Mouse (Mus musculus): ENCODE results near the gene Fam19a1. TPM values are rescaled to one million over a fixed set of nuclear protein-coding genes. Genes with fewer than 3 reads are reported as not detected.

Gene Fam19a1
- 0.32 and 1.1 TPM in 2 replicates for polyA plus RNA-seq (2011; ENCODE audit: insufficient read length, low read depth, missing spikeins)

- H3K27ac ChIP-seq (ENCODE audit: insufficient read depth, low read length): no peak within 1 kb of the TSS
- no peak for TF ChIP-seq POLR2A (IDR thresholded peaks at IDR 0.05; ENCODE audit: low read depth, low read length)
- no peak for TF ChIP-seq CTCF (IDR thresholded peaks at IDR 0.05; ENCODE audit: borderline replicate concordance, insufficient read depth, low read length)
- H3K4me1 ChIP-seq (ENCODE audit: control insufficient read depth, insufficient read depth, low read length): peaks cover 3% of the 10 kb centered on the region; the same call in 1 of the 2 replicates
- peak within 1 kb of the TSS; percentile 39 for H3K4me3 ChIP-seq (ENCODE audit: insufficient read depth, low read length)
Observed at GRCm38 (mm10) chr6:96112854-96113253, at the start of gene Fam19a1. Gene Fam19a1, plus strand, starts transcription at chr6:96113154.

GRCm38 (mm10) chr6:96071080-96071479, 41.9 kb upstream of the Fam19a1 start:
- Histone ChIP-seq H3K4me3 (ENCODE audit: insufficient read depth, low read length) (no peak overlapping the region), H3K27ac (ENCODE audit: insufficient read depth, low read length) (peak overlapping the region; percentile 100), H3K4me1 (ENCODE audit: control insufficient read depth, insufficient read depth, low read length) (peaks cover 4% of the 10 kb centered on the region)
- TF ChIP-seq CTCF (IDR thresholded peaks at IDR 0.05; ENCODE audit: borderline replicate concordance, insufficient read depth, low read length): no peak
- TF ChIP-seq POLR2A (IDR thresholded peaks at IDR 0.05; ENCODE audit: low read depth, low read length): no peak

GRCm38 (mm10) chr6:96071567-96071966, 41.4 kb upstream of the Fam19a1 start:
- Histone ChIP-seq H3K4me3 (ENCODE audit: insufficient read depth, low read length) (no peak overlapping the region), H3K4me1 (ENCODE audit: control insufficient read depth, insufficient read depth, low read length) (peaks cover 4% of the 10 kb centered on the region), H3K27ac (ENCODE audit: insufficient read depth, low read length) (peak overlapping the region; percentile 100)
- TF ChIP-seq CTCF (IDR thresholded peaks at IDR 0.05; ENCODE audit: borderline replicate concordance, insufficient read depth, low read length) (no peak), POLR2A (IDR thresholded peaks at IDR 0.05; ENCODE audit: low read depth, low read length) (no peak)

DNA sequence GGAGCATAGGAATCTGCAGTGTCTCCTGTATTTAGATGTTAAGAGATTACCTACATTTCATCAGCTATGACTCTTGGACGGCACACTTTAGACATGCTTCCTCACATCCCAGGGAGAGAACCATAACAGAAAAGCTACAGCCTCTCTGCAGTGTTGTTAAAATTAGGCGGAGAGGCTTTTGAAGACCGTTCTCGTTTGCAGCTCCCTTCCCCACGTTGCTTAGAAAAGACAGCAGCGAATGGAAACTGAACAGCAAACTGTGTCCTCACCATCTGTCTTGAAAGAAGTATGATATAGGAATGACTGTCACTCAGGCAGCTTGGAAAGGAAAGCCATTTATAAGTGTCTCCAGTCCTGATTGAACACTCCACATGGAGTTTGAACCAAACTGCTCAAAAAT, 23.0 kb upstream of the Fam19a1 start:
- TF ChIP-seq POLR2A (IDR thresholded peaks at IDR 0.05; ENCODE audit: low read depth, low read length): no peak
- TF ChIP-seq CTCF (IDR thresholded peaks at IDR 0.05; ENCODE audit: borderline replicate concordance, insufficient read depth, low read length): no peak
- Histone ChIP-seq H3K27ac (ENCODE audit: insufficient read depth, low read length) (no peak overlapping the region), H3K4me3 (ENCODE audit: insufficient read depth, low read length) (no peak overlapping the region), H3K4me1 (ENCODE audit: control insufficient read depth, insufficient read depth, low read length) (no peaks in the 10 kb centered on the region)

- H3K4me3 ChIP-seq (ENCODE audit: insufficient read depth, low read length): no peak overlapping the region
- H3K4me1 ChIP-seq (ENCODE audit: control insufficient read depth, insufficient read depth, low read length): no peaks in the 10 kb centered on the region
- TF ChIP-seq POLR2A (IDR thresholded peaks at IDR 0.05; ENCODE audit: low read depth, low read length) (no peak), CTCF (IDR thresholded peaks at IDR 0.05; ENCODE audit: borderline replicate concordance, insufficient read depth, low read length) (no peak)
- H3K27ac ChIP-seq (ENCODE audit: insufficient read depth, low read length): no peak overlapping the region
Observed at GRCm38 (mm10) chr6:96093716-96094115, 19.2 kb upstream of the Fam19a1 start.

GRCm38 (mm10) chr6:96098225-96098624, 14.7 kb upstream of the Fam19a1 start:
- TF ChIP-seq CTCF (IDR thresholded peaks at IDR 0.05; ENCODE audit: borderline replicate concordance, insufficient read depth, low read length): no peak
- TF ChIP-seq POLR2A (IDR thresholded peaks at IDR 0.05; ENCODE audit: low read depth, low read length): no peak
- Histone ChIP-seq H3K4me1 (ENCODE audit: control insufficient read depth, insufficient read depth, low read length) (no peaks in the 10 kb centered on the region), H3K27ac (ENCODE audit: insufficient read depth, low read length) (no peak overlapping the region), H3K4me3 (ENCODE audit: insufficient read depth, low read length) (no peak overlapping the region)

DNA sequence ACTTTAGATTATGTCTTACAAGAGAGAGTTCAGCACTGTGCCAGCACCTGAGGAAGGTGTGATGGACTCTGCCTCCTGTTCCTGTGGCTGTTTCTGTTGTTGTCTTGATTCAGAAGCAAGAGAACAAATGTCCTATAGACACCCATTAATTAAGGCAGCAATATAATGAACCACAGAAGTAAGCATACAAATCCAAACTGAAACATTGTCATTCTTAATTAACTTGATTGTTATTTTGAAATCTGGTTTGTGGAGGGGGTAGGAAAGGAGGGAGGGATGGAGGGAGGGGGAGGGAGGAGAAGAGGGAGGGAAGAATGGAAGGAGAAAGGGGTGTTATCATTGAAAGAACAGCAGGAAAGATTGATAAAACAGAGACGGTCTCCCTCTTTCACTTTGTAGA, 1.3 kb upstream of the Fam19a1 start:
- no peak overlapping the region for H3K27ac ChIP-seq (ENCODE audit: insufficient read depth, low read length)
- TF ChIP-seq CTCF (IDR thresholded peaks at IDR 0.05; ENCODE audit: borderline replicate concordance, insufficient read depth, low read length) (no peak), POLR2A (IDR thresholded peaks at IDR 0.05; ENCODE audit: low read depth, low read length) (no peak)
- no peak overlapping the region for H3K4me3 ChIP-seq (ENCODE audit: insufficient read depth, low read length)
- peaks cover 3% of the 10 kb centered on the region; the same call in 1 of the 2 replicates for H3K4me1 ChIP-seq (ENCODE audit: control insufficient read depth, insufficient read depth, low read length)

- Histone ChIP-seq H3K27ac (ENCODE audit: insufficient read depth, low read length) (no peak overlapping the region), H3K4me1 (ENCODE audit: control insufficient read depth, insufficient read depth, low read length) (peaks cover 3% of the 10 kb centered on the region; the same call in 1 of the 2 replicates), H3K4me3 (ENCODE audit: insufficient read depth, low read length) (peak overlapping the region; percentile 2; the same call in 1 of the 2 replicates)
- no peak for TF ChIP-seq CTCF (IDR thresholded peaks at IDR 0.05; ENCODE audit: borderline replicate concordance, insufficient read depth, low read length)
- TF ChIP-seq POLR2A (IDR thresholded peaks at IDR 0.05; ENCODE audit: low read depth, low read length): no peak
Observed at GRCm38 (mm10) chr6:96114151-96114550, 1.2 kb downstream of the Fam19a1 start.

- Histone ChIP-seq H3K4me1 (ENCODE audit: control insufficient read depth, insufficient read depth, low read length) (peaks cover 3% of the 10 kb centered on the region; the same call in 1 of the 2 replicates), H3K27ac (ENCODE audit: insufficient read depth, low read length) (peak overlapping the region; percentile 5; the same call in 1 of the 2 replicates), H3K4me3 (ENCODE audit: insufficient read depth, low read length) (peak overlapping the region; percentile 61)
- TF ChIP-seq CTCF (IDR thresholded peaks at IDR 0.05; ENCODE audit: borderline replicate concordance, insufficient read depth, low read length) (no peak), POLR2A (IDR thresholded peaks at IDR 0.05; ENCODE audit: low read depth, low read length) (no peak; the same call in 1 of the 2 replicates)
Observed at GRCm38 (mm10) chr6:96116148-96116533, 3.2 kb downstream of the Fam19a1 start.

- H3K4me1 ChIP-seq (ENCODE audit: control insufficient read depth, insufficient read depth, low read length): peaks cover 3% of the 10 kb centered on the region; the same call in 1 of the 2 replicates
- H3K4me3 ChIP-seq (ENCODE audit: insufficient read depth, low read length): peak overlapping the region; percentile 61
- TF ChIP-seq CTCF (IDR thresholded peaks at IDR 0.05; ENCODE audit: borderline replicate concordance, insufficient read depth, low read length) (no peak), POLR2A (IDR thresholded peaks at IDR 0.05; ENCODE audit: low read depth, low read length) (peak; percentile 9; the same call in 1 of the 2 replicates)
- H3K27ac ChIP-seq (ENCODE audit: insufficient read depth, low read length): peak overlapping the region; percentile 5; the same call in 1 of the 2 replicates
Observed at GRCm38 (mm10) chr6:96116534-96117272, 3.7 kb downstream of the Fam19a1 start.

All from embryonic fibroblast, embryonic 13.5 days (primary cell).